Mouse (Mus musculus): ENCODE data around the gene Glod4. TPM values are rescaled to one million over a fixed set of nuclear protein-coding genes. Genes with fewer than 3 reads are reported as not detected.
A peak's percentile ranks its signal among the peaks of the same experiment; 100 is the strongest.

Glod4 gene
- polyA plus RNA-seq, 1 experiment, result 165 TPM

- TF ChIP-seq CTCF (IDR thresholded peaks at IDR 0.05; ENCODE audit: low read depth, low read length) (peak; percentile 37), EP300 (IDR thresholded peaks at IDR 0.05; ENCODE audit: insufficient read depth, low read depth, low read length) (no peak)
- Histone ChIP-seq H3K4me3 (ENCODE audit: low read depth, low read length) (no peak overlapping the region), H3K36me3 (ENCODE audit: control insufficient read depth, insufficient read depth, low read length, poor library complexity, severe bottlenecking) (no peaks in the 10 kb centered on the region), H3K27ac (ENCODE audit: insufficient read depth, low read length) (no peak overlapping the region), H3K9me3 (replicated peaks; ENCODE audit: control insufficient read depth, insufficient read depth, low read length, poor library complexity, severe bottlenecking) (no peaks in the 10 kb centered on the region), H3K9ac (ENCODE audit: low read depth, poor library complexity, severe bottlenecking) (no peak overlapping the region), H3K4me1 (ENCODE audit: control insufficient read depth, insufficient read depth, low read length) (no peaks in the 10 kb centered on the region), H3K27me3 (ENCODE audit: control insufficient read depth, insufficient read depth, low read length, poor library complexity, severe bottlenecking) (no peaks in the 10 kb centered on the region)
Observed at GRCm38 (mm10) chr11:76167079-76167765, 76.3 kb downstream of the Glod4 start.

- Histone ChIP-seq H3K36me3 (ENCODE audit: control insufficient read depth, insufficient read depth, low read length, poor library complexity, severe bottlenecking) (no peaks in the 10 kb centered on the region), H3K9me3 (replicated peaks; ENCODE audit: control insufficient read depth, insufficient read depth, low read length, poor library complexity, severe bottlenecking) (no peaks in the 10 kb centered on the region), H3K9ac (ENCODE audit: low read depth, poor library complexity, severe bottlenecking) (no peak overlapping the region), H3K27me3 (ENCODE audit: control insufficient read depth, insufficient read depth, low read length, poor library complexity, severe bottlenecking) (no peaks in the 10 kb centered on the region), H3K27ac (ENCODE audit: insufficient read depth, low read length) (no peak overlapping the region), H3K4me1 (ENCODE audit: control insufficient read depth, insufficient read depth, low read length) (no peaks in the 10 kb centered on the region), H3K4me3 (ENCODE audit: low read depth, low read length) (no peak overlapping the region)
- TF ChIP-seq EP300 (IDR thresholded peaks at IDR 0.05; ENCODE audit: insufficient read depth, low read depth, low read length) (no peak), POLR2A (IDR thresholded peaks at IDR 0.05; ENCODE audit: insufficient read depth, low read length) (no peak), CTCF (IDR thresholded peaks at IDR 0.05; ENCODE audit: low read depth, low read length) (no peak)
Observed at GRCm38 (mm10) chr11:76166657-76167056, 76.9 kb downstream of the Glod4 start.

- Histone ChIP-seq H3K36me3 (ENCODE audit: control insufficient read depth, insufficient read depth, low read length, poor library complexity, severe bottlenecking) (no peaks in the 10 kb centered on the region), H3K9ac (ENCODE audit: low read depth, poor library complexity, severe bottlenecking) (no peak overlapping the region), H3K27ac (ENCODE audit: insufficient read depth, low read length) (no peak overlapping the region), H3K4me1 (ENCODE audit: control insufficient read depth, insufficient read depth, low read length) (no peaks in the 10 kb centered on the region), H3K27me3 (ENCODE audit: control insufficient read depth, insufficient read depth, low read length, poor library complexity, severe bottlenecking) (no peaks in the 10 kb centered on the region), H3K9me3 (replicated peaks; ENCODE audit: control insufficient read depth, insufficient read depth, low read length, poor library complexity, severe bottlenecking) (no peaks in the 10 kb centered on the region), H3K4me3 (ENCODE audit: low read depth, low read length) (no peak overlapping the region)
- no peak for TF ChIP-seq EP300 (IDR thresholded peaks at IDR 0.05; ENCODE audit: insufficient read depth, low read depth, low read length)
- TF ChIP-seq POLR2A (IDR thresholded peaks at IDR 0.05; ENCODE audit: insufficient read depth, low read length), result no peak
- no peak for TF ChIP-seq CTCF (IDR thresholded peaks at IDR 0.05; ENCODE audit: low read depth, low read length)
Observed at GRCm38 (mm10) chr11:76160251-76160650, 83.3 kb downstream of the Glod4 start.

GRCm38 (mm10) chr11:76158375-76158774 lies 85.2 kb downstream of the Glod4 start:
- H3K27ac ChIP-seq (ENCODE audit: insufficient read depth, low read length), result no peak overlapping the region
- no peaks in the 10 kb centered on the region for H3K9me3 ChIP-seq (replicated peaks; ENCODE audit: control insufficient read depth, insufficient read depth, low read length, poor library complexity, severe bottlenecking)
- no peaks in the 10 kb centered on the region for H3K27me3 ChIP-seq (ENCODE audit: control insufficient read depth, insufficient read depth, low read length, poor library complexity, severe bottlenecking)
- no peaks in the 10 kb centered on the region for H3K36me3 ChIP-seq (ENCODE audit: control insufficient read depth, insufficient read depth, low read length, poor library complexity, severe bottlenecking)
- TF ChIP-seq CTCF (IDR thresholded peaks at IDR 0.05; ENCODE audit: low read depth, low read length) (no peak), EP300 (IDR thresholded peaks at IDR 0.05; ENCODE audit: insufficient read depth, low read depth, low read length) (no peak), POLR2A (IDR thresholded peaks at IDR 0.05; ENCODE audit: insufficient read depth, low read length) (no peak)
- no peak overlapping the region for H3K9ac ChIP-seq (ENCODE audit: low read depth, poor library complexity, severe bottlenecking)
- H3K4me1 ChIP-seq (ENCODE audit: control insufficient read depth, insufficient read depth, low read length), result no peaks in the 10 kb centered on the region
- no peak overlapping the region for H3K4me3 ChIP-seq (ENCODE audit: low read depth, low read length)

GRCm38 (mm10) chr11:76154861-76155260 lies 88.7 kb downstream of the Glod4 start:
- no peaks in the 10 kb centered on the region for H3K9me3 ChIP-seq (replicated peaks; ENCODE audit: control insufficient read depth, insufficient read depth, low read length, poor library complexity, severe bottlenecking)
- H3K4me3 ChIP-seq (ENCODE audit: low read depth, low read length), result no peak overlapping the region
- no peaks in the 10 kb centered on the region for H3K27me3 ChIP-seq (ENCODE audit: control insufficient read depth, insufficient read depth, low read length, poor library complexity, severe bottlenecking)
- no peaks in the 10 kb centered on the region for H3K4me1 ChIP-seq (ENCODE audit: control insufficient read depth, insufficient read depth, low read length)
- H3K27ac ChIP-seq (ENCODE audit: insufficient read depth, low read length), result no peak overlapping the region
- TF ChIP-seq EP300 (IDR thresholded peaks at IDR 0.05; ENCODE audit: insufficient read depth, low read depth, low read length) (no peak), CTCF (IDR thresholded peaks at IDR 0.05; ENCODE audit: low read depth, low read length) (no peak), POLR2A (IDR thresholded peaks at IDR 0.05; ENCODE audit: insufficient read depth, low read length) (no peak)
- no peak overlapping the region for H3K9ac ChIP-seq (ENCODE audit: low read depth, poor library complexity, severe bottlenecking)
- no peaks in the 10 kb centered on the region for H3K36me3 ChIP-seq (ENCODE audit: control insufficient read depth, insufficient read depth, low read length, poor library complexity, severe bottlenecking)

GRCm38 (mm10) chr11:76154200-76154599 lies 89.3 kb downstream of the Glod4 start:
- no peak overlapping the region for H3K9ac ChIP-seq (ENCODE audit: low read depth, poor library complexity, severe bottlenecking)
- no peaks in the 10 kb centered on the region for H3K4me1 ChIP-seq (ENCODE audit: control insufficient read depth, insufficient read depth, low read length)

More at GRCm38 (mm10) chr11:76154200-76154599, 89.3 kb downstream of the Glod4 start:
- TF ChIP-seq EP300 (IDR thresholded peaks at IDR 0.05; ENCODE audit: insufficient read depth, low read depth, low read length), result no peak
- no peak for TF ChIP-seq POLR2A (IDR thresholded peaks at IDR 0.05; ENCODE audit: insufficient read depth, low read length)
- no peak for TF ChIP-seq CTCF (IDR thresholded peaks at IDR 0.05; ENCODE audit: low read depth, low read length)
- H3K36me3 ChIP-seq (ENCODE audit: control insufficient read depth, insufficient read depth, low read length, poor library complexity, severe bottlenecking), result no peaks in the 10 kb centered on the region
- no peak overlapping the region for H3K27ac ChIP-seq (ENCODE audit: insufficient read depth, low read length)
- H3K27me3 ChIP-seq (ENCODE audit: control insufficient read depth, insufficient read depth, low read length, poor library complexity, severe bottlenecking), result no peaks in the 10 kb centered on the region
- no peak overlapping the region for H3K4me3 ChIP-seq (ENCODE audit: low read depth, low read length)
- no peaks in the 10 kb centered on the region for H3K9me3 ChIP-seq (replicated peaks; ENCODE audit: control insufficient read depth, insufficient read depth, low read length, poor library complexity, severe bottlenecking)
